Mouse (Mus musculus): ENCODE measurements around the gene Celf2. TPM values are rescaled to one million over a fixed set of nuclear protein-coding genes. Genes with fewer than 3 reads are reported as not detected.

Gene Celf2
- polyA plus RNA-seq, 1 experiment from 2014 or later = 164 TPM

GRCm38 (mm10) chr2:7377878-7378277 is 131.5 kb downstream of the Celf2 start:
- Histone ChIP-seq H3K9me3 (no peaks in the 10 kb centered on the region), H3K4me2 (no peak overlapping the region), H3K4me1 (replicated peaks) (no peaks in the 10 kb centered on the region), H3K9ac (no peak overlapping the region), H3K27me3 (no peaks in the 10 kb centered on the region), H3K36me3 (no peaks in the 10 kb centered on the region), H3K27ac (replicated peaks) (no peak overlapping the region), H3K4me3 (no peak overlapping the region)
- 93% methylated on average over 1 of the region's 1 CpGs for WGBS
- ATAC-seq (ENCODE audit: low FRiP score, low read depth) = no peak

- no peaks in the 10 kb centered on the region for H3K27me3 ChIP-seq
- H3K36me3 ChIP-seq = no peaks in the 10 kb centered on the region
- H3K27ac ChIP-seq (replicated peaks) = no peak overlapping the region
- H3K4me1 ChIP-seq (replicated peaks) = no peaks in the 10 kb centered on the region
- no peak overlapping the region for H3K4me3 ChIP-seq
- ATAC-seq (ENCODE audit: low FRiP score, low read depth) = no peak
- no peak overlapping the region for H3K4me2 ChIP-seq
- WGBS = 84% methylated on average over 4 of the region's 4 CpGs
- no peak overlapping the region for H3K9ac ChIP-seq
- no peaks in the 10 kb centered on the region for H3K9me3 ChIP-seq
Observed at GRCm38 (mm10) chr2:7367738-7368137, 141.6 kb downstream of the Celf2 start.

- no peak overlapping the region for H3K4me3 ChIP-seq
- no peak overlapping the region for H3K27ac ChIP-seq (replicated peaks)
- 78% methylated on average over 5 of the region's 5 CpGs for WGBS
- no peaks in the 10 kb centered on the region for H3K27me3 ChIP-seq
- H3K4me2 ChIP-seq = no peak overlapping the region
- H3K36me3 ChIP-seq = no peaks in the 10 kb centered on the region
- no peaks in the 10 kb centered on the region for H3K9me3 ChIP-seq
- H3K9ac ChIP-seq = no peak overlapping the region
- H3K4me1 ChIP-seq (replicated peaks) = no peaks in the 10 kb centered on the region
- ATAC-seq (ENCODE audit: low FRiP score, low read depth) = no peak
Observed at GRCm38 (mm10) chr2:7359557-7359956, 149.8 kb downstream of the Celf2 start.

GRCm38 (mm10) chr2:7358816-7359215 is 150.5 kb downstream of the Celf2 start:
- no peak overlapping the region for H3K27ac ChIP-seq (replicated peaks)
- no peaks in the 10 kb centered on the region for H3K9me3 ChIP-seq
- no peaks in the 10 kb centered on the region for H3K36me3 ChIP-seq
- H3K4me3 ChIP-seq = no peak overlapping the region
- no peaks in the 10 kb centered on the region for H3K27me3 ChIP-seq
- H3K4me1 ChIP-seq (replicated peaks) = no peaks in the 10 kb centered on the region
- H3K4me2 ChIP-seq = no peak overlapping the region
- ATAC-seq (ENCODE audit: low FRiP score, low read depth) = no peak
- WGBS = 75% methylated on average over 3 of the region's 3 CpGs
- no peak overlapping the region for H3K9ac ChIP-seq

- no peak overlapping the region for H3K9ac ChIP-seq
- ATAC-seq (ENCODE audit: low FRiP score, low read depth) = no peak
- H3K27me3 ChIP-seq = no peaks in the 10 kb centered on the region
- 75% methylated on average over 5 of the region's 5 CpGs for WGBS
- no peak overlapping the region for H3K27ac ChIP-seq (replicated peaks)
- no peaks in the 10 kb centered on the region for H3K36me3 ChIP-seq
- H3K9me3 ChIP-seq = no peaks in the 10 kb centered on the region
- H3K4me3 ChIP-seq = no peak overlapping the region
- no peak overlapping the region for H3K4me2 ChIP-seq
- no peaks in the 10 kb centered on the region for H3K4me1 ChIP-seq (replicated peaks)
Observed at GRCm38 (mm10) chr2:7351234-7351633, 158.1 kb downstream of the Celf2 start.

GRCm38 (mm10) chr2:7346703-7347461 is 162.5 kb downstream of the Celf2 start:
- no peak for ATAC-seq (ENCODE audit: low FRiP score, low read depth)
- no peaks in the 10 kb centered on the region for H3K27me3 ChIP-seq
- H3K9ac ChIP-seq = no peak overlapping the region
- H3K27ac ChIP-seq (replicated peaks) = no peak overlapping the region
- H3K36me3 ChIP-seq = no peaks in the 10 kb centered on the region
- no peaks in the 10 kb centered on the region for H3K4me1 ChIP-seq (replicated peaks)
- WGBS = 74% methylated on average over 4 of the region's 4 CpGs
- no peaks in the 10 kb centered on the region for H3K9me3 ChIP-seq
- no peak overlapping the region for H3K4me2 ChIP-seq
- H3K4me3 ChIP-seq = no peak overlapping the region

- H3K36me3 ChIP-seq = no peaks in the 10 kb centered on the region
- no peak overlapping the region for H3K4me3 ChIP-seq
- no peak overlapping the region for H3K9ac ChIP-seq
- H3K4me2 ChIP-seq = no peak overlapping the region
- H3K4me1 ChIP-seq (replicated peaks) = no peaks in the 10 kb centered on the region
- no peaks in the 10 kb centered on the region for H3K27me3 ChIP-seq
- no peak overlapping the region for H3K27ac ChIP-seq (replicated peaks)
- ATAC-seq (ENCODE audit: low FRiP score, low read depth) = no peak
- no peaks in the 10 kb centered on the region for H3K9me3 ChIP-seq
- WGBS = 86% methylated on average over 2 of the region's 2 CpGs
Observed at GRCm38 (mm10) chr2:7344951-7345350, 164.4 kb downstream of the Celf2 start.

- Histone ChIP-seq H3K27ac (replicated peaks) (no peak overlapping the region), H3K4me2 (no peak overlapping the region), H3K4me3 (no peak overlapping the region), H3K9ac (no peak overlapping the region), H3K4me1 (replicated peaks) (no peaks in the 10 kb centered on the region), H3K27me3 (no peaks in the 10 kb centered on the region), H3K36me3 (no peaks in the 10 kb centered on the region), H3K9me3 (no peaks in the 10 kb centered on the region)
- no peak for ATAC-seq (ENCODE audit: low FRiP score, low read depth)
- WGBS = 63% methylated on average over 8 of the region's 8 CpGs
Observed at GRCm38 (mm10) chr2:7342911-7343478, 166.4 kb downstream of the Celf2 start.

- 82% methylated on average over 2 of the region's 2 CpGs for WGBS
- H3K36me3 ChIP-seq = no peaks in the 10 kb centered on the region
- H3K4me1 ChIP-seq (replicated peaks) = no peaks in the 10 kb centered on the region
- H3K27me3 ChIP-seq = no peaks in the 10 kb centered on the region
- H3K9me3 ChIP-seq = no peaks in the 10 kb centered on the region
- H3K4me2 ChIP-seq = no peak overlapping the region
- H3K27ac ChIP-seq (replicated peaks) = no peak overlapping the region
- no peak overlapping the region for H3K9ac ChIP-seq
- no peak overlapping the region for H3K4me3 ChIP-seq
- ATAC-seq (ENCODE audit: low FRiP score, low read depth) = no peak
Observed at GRCm38 (mm10) chr2:7334846-7335245, 174.5 kb downstream of the Celf2 start.

- no peak overlapping the region for H3K4me3 ChIP-seq
- no peak overlapping the region for H3K4me2 ChIP-seq
- ATAC-seq (ENCODE audit: low FRiP score, low read depth) = no peak
- no peaks in the 10 kb centered on the region for H3K27me3 ChIP-seq
- no peaks in the 10 kb centered on the region for H3K4me1 ChIP-seq (replicated peaks)
- WGBS = 66% methylated on average over 8 of the region's 8 CpGs
- no peaks in the 10 kb centered on the region for H3K36me3 ChIP-seq
- H3K9ac ChIP-seq = no peak overlapping the region
- H3K27ac ChIP-seq (replicated peaks) = no peak overlapping the region
- no peaks in the 10 kb centered on the region for H3K9me3 ChIP-seq
Observed at GRCm38 (mm10) chr2:7328018-7328899, 181.1 kb downstream of the Celf2 start.

- 0 out of 2 replicates have a peak, but pooled peaks cover 2% of the 10 kb centered on the region for H3K4me1 ChIP-seq (replicated peaks)
- no peak for ATAC-seq (ENCODE audit: low FRiP score, low read depth)
- 26% methylated on average over 3 of the region's 3 CpGs for WGBS
Observed at GRCm38 (mm10) chr2:7319760-7320159, 189.6 kb downstream of the Celf2 start.

GRCm38 (mm10) chr2:7311776-7312175 is 197.6 kb downstream of the Celf2 start:
- Histone ChIP-seq H3K27ac (replicated peaks) (no peak overlapping the region), H3K4me3 (no peak overlapping the region), H3K36me3 (no peaks in the 10 kb centered on the region), H3K4me2 (no peak overlapping the region), H3K27me3 (no peaks in the 10 kb centered on the region), H3K9me3 (no peaks in the 10 kb centered on the region), H3K9ac (no peak overlapping the region), H3K4me1 (replicated peaks) (peaks cover 26% of the 10 kb centered on the region)
- WGBS = 44% methylated on average over 3 of the region's 3 CpGs
- no peak for ATAC-seq (ENCODE audit: low FRiP score, low read depth)

More at GRCm38 (mm10) chr2:7319760-7320159, 189.6 kb downstream of the Celf2 start:
- Histone ChIP-seq H3K36me3 (no peaks in the 10 kb centered on the region), H3K4me2 (no peak overlapping the region), H3K27ac (replicated peaks) (no peak overlapping the region), H3K4me3 (no peak overlapping the region), H3K9me3 (no peaks in the 10 kb centered on the region), H3K9ac (no peak overlapping the region), H3K27me3 (no peaks in the 10 kb centered on the region)
